Mouse (Mus musculus) adrenal gland, postnatal 25 days (tissue): ENCODE measurements around the gene Gm28047. TPM values are rescaled to one million over a fixed set of nuclear protein-coding genes. Genes with fewer than 3 reads are reported as not detected.
"Not testable (repeated sequence)": the region's sequence is repeated elsewhere in the genome, so short reads cannot be mapped to it uniquely, and the experiment has no call there.

Source experiments
- DNase-seq: peaks from one replicate; pipeline ENCODE4 v3.0.0; 2021; ENCODE audit warnings: mixed read lengths
- total RNA-seq: library from RNA; stranded (reverse); gene quantifications from 2 replicates; pipeline ENCODE4 v1.2.3, GENCODE M21; 2021

Gm28047 gene
- total RNA-seq, 1 experiment from 2014 or later: 2.2 TPM

DNA sequence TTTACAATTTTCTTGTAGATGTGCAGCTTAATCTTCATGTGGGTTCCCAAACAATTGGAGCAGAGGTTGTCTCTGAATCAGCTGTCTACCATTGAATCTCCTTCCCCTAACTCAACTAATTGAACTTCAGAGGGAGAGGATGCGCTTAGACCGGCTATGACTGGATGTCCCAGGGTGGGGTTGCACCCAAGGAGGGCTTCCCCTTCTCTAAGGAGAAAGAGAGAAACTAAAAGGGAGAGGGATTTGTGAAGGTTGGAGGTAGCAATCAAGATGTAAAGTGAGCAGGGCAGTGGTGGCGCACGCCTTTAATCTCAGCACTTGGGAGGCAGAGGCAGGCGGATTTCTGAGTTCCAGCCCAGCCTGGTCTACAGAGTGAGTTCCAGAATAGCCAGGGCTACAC, 5.4 kb downstream of the Gm28047 start:
- DNase-seq: no peak

DNA sequence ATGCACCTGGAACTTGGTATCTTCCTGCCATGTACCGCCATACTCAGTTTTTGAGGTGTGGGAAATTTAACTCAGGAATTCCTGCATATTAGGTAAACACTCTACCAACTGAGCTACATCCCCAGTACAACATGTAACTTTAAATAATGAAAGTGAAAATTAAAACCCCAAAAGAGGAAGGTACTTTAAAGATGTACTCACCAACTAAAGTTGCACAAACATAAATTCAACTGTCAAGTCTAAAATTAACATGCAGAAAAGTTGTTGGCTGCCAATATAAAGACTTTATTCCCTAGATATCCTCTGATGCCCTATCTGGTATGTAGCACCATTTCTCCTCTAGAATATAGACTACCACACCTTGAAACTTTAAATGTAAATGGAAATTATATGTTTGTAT, 7.2 kb downstream of the Gm28047 start:
- no peak for DNase-seq

DNA sequence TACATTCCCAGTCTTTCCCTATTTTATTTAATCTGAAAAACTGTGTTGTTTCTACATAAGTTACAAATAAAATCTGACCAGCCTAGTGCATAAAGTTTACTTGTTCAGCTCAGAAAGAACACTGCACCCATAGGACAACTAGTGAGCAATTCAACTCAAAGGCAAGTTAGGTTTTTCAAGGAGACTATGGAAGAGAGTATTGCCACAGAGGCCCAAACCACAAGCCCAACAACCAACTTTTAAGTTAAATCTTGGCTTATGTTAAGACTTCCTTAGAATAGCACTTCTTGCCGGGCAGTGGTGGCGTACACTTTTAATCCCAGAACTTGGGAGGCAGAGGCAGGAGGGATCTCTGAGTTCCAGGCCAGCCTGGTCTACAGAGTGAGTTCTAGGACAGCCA, 8.7 kb downstream of the Gm28047 start:
- DNase-seq: no peak

DNA sequence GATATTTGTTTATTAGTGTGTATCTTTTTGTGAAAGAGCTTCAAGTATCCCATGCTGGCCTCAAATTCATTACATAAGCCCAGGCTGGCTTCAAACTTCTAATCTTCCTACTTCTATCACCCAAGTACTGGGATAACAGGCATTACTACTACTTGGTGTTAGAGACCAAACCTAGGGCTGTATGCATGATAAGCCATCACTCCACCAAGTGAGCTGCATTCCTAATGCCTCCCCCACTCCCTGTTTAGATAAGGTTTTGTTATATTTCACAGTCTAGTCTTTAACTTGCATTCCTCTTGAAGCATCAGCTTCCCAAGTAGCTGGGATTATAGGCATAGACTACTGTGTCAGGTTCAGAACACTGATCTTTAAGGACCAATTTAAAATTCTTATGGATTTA, 10.6 kb downstream of the Gm28047 start:
- DNase-seq: no peak

DNA sequence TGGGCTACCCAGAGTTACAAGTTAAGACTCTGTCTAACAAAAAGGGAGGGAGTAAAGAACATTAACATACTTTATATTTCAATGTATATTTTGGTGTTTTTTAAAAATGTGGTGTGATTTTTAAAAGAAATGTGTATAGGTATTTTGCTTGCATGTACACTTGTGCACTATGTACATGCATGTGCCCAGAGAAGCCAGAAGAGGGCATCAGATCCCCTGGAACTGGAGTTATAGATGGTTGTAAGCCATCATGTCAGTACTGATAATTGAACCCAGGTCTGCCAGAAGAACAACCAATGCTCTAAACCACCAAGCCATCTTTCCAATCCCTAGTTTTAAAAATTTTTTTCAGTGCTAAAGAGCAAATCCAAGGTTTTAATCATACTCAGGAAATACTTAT, 11.9 kb downstream of the Gm28047 start:
- no peak for DNase-seq

DNA sequence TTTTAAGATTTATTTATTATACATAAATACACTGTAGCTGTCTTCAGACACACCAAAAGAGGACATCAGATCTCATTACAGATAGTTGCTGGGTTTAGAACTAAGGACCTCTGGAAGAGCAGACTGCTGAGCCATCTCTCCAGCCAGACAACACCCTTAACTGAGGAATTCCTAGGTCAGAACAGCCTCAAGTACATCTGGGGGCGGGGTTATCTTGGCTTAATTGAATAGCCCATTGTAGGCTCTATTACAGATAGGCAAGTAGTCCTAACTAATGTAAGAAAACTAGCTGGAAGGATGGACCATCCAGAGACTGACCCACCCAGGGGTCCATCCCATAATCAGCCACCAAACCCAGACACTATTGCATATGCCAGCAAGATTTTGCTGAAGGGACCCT, 16.3 kb downstream of the Gm28047 start:
- DNase-seq: not testable (repeated sequence)

DNA sequence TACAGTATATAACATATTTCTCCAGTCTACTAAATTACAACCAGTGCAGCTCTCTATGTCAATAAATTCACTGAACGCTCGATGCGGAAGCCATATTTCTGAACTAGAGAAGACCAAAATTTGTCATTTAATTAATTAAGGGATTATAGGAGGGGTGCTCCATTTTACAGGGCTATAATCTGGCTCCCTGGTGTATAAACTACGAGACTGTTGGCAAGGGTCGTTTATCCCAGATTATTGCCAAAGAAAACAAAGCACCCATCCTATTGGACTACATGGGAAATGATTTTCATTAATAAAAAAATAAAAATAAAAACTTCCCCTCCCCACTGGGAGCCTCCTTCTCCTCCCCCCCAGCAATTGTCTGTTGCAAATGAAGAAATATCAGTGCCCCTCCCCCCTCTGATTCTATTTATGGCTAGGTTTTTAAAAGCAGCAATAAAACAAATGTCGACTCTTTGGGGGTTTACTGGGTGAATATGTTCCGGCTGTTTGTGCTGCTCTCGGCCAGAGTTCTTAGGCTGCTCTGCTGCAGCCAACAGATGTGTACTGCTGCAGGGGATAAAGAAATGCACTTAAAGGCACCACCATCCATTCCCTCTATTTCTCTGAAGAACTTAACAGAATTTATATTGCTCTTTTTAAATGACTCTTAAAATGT, 30.7 kb downstream of the Gm28047 start:
- DNase-seq: no peak

DNA sequence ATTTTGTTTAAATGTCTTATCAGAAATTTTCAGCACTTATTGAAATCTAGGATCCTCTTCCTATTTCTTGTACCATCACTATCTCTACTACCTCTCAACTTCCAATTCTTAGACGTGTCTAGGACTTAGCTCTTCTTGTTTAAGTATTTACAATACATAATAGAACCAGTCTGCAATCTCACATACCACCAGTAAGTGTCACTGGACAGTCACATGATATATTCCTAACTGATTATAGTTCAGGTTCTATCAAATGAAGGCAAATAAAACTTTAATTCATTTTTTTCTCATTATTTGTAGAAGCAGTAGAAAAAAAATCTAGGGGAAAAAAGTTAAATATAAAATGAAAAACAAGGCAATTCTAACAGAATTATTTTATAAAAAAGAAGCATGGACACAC, 32.2 kb downstream of the Gm28047 start:
- no peak for DNase-seq

- DNase-seq: no peak
Measured at GRCm38 (mm10) chr15:102590567-102590966, 34.3 kb downstream of the Gm28047 start.

GRCm38 (mm10) chr15:102589826-102590225, 35.0 kb downstream of the Gm28047 start:
- DNase-seq: no peak

DNA sequence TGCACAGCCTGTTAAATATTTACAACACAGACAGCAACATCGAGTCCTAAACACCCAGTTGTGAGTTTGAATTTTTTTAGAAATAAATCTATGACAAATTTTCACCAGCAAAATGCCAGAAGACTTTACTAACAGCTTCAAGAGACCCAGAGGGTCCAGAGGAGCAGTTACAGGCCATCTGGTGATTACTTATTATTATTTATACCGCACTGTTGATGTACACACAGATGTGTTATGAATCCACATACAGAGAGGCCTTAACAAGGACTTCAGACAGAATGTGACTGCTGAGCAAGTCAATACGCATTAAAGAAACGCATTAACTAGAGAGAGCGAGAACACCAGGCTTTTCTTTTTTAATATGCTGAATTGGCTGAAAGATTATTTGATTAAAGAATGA, 39.4 kb downstream of the Gm28047 start:
- DNase-seq: no peak

- no peak for DNase-seq
Measured at GRCm38 (mm10) chr15:102583708-102584383, 41.0 kb downstream of the Gm28047 start.

- no peak for DNase-seq
Measured at GRCm38 (mm10) chr15:102581205-102581604, 43.7 kb downstream of the Gm28047 start.

- DNase-seq: no peak
Measured at GRCm38 (mm10) chr15:102578351-102578750, 46.5 kb downstream of the Gm28047 start.

DNA sequence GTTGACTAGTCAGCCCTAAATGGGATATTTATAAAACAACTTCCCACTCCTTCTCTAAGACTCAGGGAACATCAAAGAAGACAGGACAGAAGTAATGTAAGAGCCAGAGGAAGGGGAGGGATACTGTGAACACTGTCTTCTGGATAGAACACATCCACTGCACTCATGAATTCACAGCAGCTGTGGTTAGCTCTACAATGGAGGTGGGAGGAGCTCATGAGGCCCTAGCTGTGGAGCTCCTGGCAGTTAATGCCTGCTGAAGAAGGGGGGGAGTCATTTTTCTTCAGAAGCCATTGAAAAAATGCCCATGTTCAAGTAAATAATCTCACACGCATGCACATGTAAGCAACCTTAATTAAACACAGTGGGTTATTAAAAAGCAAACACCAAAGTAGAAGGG, 47.9 kb downstream of the Gm28047 start:
- DNase-seq: no peak

DNA sequence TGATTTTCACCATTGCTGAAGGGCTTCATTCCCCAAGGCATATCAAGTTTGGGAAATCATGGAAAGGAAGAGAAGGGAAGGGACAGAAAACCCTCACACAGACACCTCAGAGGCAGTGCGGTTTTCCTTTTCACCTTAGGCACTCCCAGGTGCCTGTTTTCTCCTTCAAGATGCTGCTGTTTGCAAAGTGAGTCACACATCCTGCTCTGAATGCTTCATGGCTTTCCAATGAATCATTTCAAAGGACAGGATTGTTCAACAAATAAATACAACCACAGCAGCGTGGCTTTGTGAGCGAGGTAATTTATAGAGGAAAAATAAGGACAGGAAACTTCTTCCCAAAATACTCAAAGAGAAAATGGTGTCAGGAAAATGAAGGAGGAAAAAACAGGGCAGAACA, 52.8 kb downstream of the Gm28047 start:
- DNase-seq: no peak

GRCm38 (mm10) chr15:102567849-102568248, 57.0 kb downstream of the Gm28047 start:
- DNase-seq: no peak

DNA sequence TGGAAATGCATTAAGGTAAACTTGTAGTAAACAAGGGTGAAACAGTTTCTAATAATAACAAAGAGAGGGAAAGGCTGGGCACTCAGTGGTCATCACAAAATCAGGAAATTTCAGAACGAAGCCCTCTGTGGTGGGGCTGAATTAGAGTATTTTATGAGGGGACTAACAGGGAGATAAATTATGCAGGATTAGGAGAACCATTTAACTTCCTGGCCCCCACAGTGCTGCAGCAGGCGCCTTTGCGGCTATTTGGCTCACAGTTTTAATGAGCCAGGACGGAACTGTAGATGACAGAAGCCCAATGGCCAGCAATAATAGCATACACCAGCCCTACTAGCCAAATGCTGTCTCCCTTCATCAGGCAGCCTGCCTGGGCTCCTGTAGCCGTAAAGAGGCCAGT, 61.2 kb downstream of the Gm28047 start:
- no peak for DNase-seq

DNA sequence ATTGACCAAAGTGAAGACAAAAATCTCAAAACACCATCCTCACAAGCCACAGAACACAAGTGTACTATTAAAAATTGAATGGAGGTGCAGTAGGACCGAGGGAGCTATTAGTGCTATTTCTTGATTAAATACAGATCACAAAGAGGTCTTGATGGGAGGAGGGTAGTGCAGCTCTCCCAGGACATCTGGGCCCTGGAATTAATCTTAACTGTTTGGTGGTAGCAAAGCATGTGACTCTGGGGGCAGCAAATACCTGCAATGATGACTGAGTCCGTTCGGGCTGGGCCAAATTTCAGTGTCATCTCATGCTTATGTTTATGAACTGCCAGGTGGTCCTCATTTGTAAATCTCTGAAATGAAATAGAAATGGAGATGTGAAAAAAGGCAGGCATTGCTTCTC, 61.8 kb downstream of the Gm28047 start:
- DNase-seq: no peak

- no peak for DNase-seq
Measured at GRCm38 (mm10) chr15:102562491-102562890, 62.4 kb downstream of the Gm28047 start.

DNA sequence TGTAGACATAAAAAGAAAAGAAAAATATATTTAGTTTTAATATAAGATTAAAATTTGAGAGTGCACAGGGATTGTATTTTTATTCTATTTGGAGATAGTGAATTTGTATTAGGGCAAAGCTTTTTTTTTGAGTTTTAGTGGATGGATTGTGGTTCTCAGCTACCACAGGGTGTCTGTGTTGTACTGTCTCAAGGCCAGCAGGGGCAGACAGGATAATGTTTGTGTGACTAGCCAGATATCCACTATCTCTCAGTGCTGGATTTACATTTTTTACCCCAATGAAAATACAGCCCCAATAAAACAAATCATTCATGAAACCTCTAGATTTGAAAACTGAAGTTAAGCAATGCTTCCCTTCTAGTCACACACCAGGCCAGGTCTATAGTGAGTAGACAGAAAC, 67.3 kb downstream of the Gm28047 start:
- no peak for DNase-seq

DNA sequence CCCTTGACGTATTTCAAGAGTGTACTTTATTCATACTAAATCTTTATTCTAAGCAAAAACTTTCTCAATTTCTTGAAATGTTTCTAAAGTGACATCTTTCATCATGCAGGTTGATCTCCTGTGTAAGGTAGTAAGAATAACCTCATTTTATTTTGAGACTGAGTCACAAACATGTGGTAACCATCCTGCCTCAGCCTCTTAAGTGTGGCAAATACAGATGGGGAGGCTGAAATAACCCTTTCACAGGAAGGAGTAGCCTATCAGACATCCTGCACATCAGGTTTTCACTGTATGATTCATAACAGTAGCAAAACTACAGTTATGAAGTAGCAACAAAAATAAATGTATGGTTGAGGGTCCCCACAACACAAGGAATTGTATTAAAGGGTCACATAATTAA, 69.3 kb downstream of the Gm28047 start:
- no peak for DNase-seq

DNA sequence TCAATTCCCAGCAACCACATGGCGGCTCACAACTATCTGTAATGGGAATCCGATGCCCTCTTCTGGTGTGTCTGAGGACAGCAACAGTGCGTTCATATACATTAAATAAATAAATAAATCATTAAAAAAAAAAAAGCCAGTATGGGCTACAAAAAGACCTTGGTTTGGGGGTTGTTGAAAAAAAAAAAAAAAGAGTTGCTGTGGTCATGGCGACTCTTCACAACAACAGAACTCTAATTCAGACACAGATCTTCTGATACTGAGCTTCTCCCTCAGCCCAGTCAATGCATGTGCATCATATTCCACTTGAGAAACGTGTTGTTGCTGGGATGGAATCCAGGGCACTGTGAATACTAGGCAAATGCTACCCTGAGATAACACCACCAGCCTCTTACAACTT, 72.3 kb downstream of the Gm28047 start:
- DNase-seq: no peak

DNA sequence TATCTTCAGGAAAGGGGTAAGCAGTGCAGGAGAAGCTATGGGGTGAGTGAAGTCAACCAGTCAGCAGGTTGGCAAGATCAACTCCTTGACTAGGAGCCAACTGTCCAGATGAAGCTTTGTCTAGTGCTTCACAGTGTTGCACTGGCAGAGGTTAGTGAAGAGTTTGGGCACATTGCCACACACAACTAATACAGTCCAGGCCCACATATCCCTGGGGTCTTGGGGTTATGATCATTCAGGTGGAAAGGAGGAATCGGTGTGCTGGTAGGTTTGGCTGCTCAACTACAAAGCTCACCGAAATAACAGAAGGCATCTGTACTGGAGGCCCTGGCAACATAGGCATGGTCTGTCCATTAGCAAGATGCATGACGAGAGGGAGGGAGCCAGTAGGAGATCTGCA, 77.4 kb downstream of the Gm28047 start:
- DNase-seq: no peak
